Mouse (Mus musculus) erythroblast, embryonic 14.5 days (primary cell): ENCODE data around the gene BC049715.

Experiments used
- GATA1 ChIP-seq: IDR thresholded peaks from 2 replicates; pipeline ENCODE4 v1.6.1; 2012; ENCODE audit warnings: low read length, inconsistent platforms, mixed read lengths
- TAL1 ChIP-seq: IDR thresholded peaks from 3 replicates; pipeline ENCODE4 v1.6.1; 2012; ENCODE audit warnings: low read length, inconsistent platforms, mixed read lengths

DNA sequence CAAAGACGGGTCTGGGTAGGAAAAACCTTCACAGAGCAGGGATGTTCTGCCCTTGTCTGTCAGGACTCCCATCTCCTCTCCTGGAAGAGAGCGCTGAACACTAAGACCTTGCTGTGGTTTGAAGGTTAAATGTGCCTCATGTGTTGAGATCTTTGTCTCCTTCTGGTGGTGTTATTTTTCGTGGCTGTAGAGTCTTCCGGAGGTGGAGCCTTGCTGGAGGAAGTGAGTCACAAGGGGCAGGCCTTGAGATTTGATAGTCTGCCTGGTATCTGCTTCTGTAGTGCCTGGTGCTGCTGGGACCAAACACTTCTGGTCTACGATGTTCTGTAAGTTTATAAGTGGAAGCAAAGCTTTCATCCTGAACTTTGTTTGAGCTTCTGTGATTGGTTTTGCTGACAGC, 21.5 kb downstream of the BC049715 start:
- TF ChIP-seq TAL1 (no peak), GATA1 (no peak)
